Mouse (Mus musculus): ENCODE results near the gene Chuk. TPM values are rescaled to one million over a fixed set of nuclear protein-coding genes. Genes with fewer than 3 reads are reported as not detected.

Chuk gene
- 96.2 TPM for polyA plus RNA-seq (2017; shearing (Covaris generic))

GRCm38 (mm10) chr19:44106831-44107660, at the start of gene Chuk:
Chuk (minus strand) TSS chr19:44107480.

GRCm38 (mm10) chr19:44145702-44146567, 38.7 kb upstream of the Chuk start, which contains the start of gene Bloc1s2:
Bloc1s2 (minus strand) TSS chr19:44146446.

GRCm38 (mm10) chr19:44135072-44135959, 28.0 kb upstream of the Chuk start, which contains the start of gene Cwf19l1:
Cwf19l1 (minus strand) TSS chr19:44135876.

GRCm38 (mm10) chr19:44069121-44069913, 38.0 kb downstream of the Chuk start, which contains the start of gene Erlin1:
Erlin1 (minus strand) TSS chr19:44069785.

DNA sequence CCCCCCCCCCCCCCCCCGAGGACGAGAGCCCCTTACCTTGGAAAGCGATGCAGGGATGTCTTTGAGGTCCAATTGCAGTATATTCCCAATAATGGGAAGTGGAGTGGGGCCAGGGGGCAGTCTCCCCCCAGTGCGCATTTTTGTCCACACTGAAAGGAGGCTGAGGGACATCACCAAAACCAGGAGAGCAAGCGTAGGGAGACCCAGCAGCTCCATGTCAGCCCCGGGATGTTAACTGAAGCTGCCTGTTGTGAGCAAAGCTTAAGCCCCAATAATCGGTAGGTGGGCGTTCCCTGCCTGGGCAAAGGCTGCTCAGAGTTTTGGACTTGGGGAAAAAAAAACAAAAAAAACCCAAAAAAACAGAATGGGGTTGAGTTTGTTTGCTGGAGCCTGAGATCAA, 78.3 kb downstream of the Chuk start, which contains the start of gene Cyp2c23:
Gene Cyp2c23, minus strand, starts transcription at position 237 of the 400 bp plus-strand sequence.

Other genes with a start within 250 kb of the Chuk start
- 7.4 TPM for gene Dnmbp, start 167.3 kb downstream of the Chuk start, polyA plus RNA-seq (2017; shearing (Covaris generic))
- not detected for gene Cpn1, start 120.9 kb downstream of the Chuk start, polyA plus RNA-seq (2017; shearing (Covaris generic))
- gene Cyp2c23, start 78.3 kb downstream of the Chuk start, polyA plus RNA-seq (2017; shearing (Covaris generic)) = not detected
- gene Erlin1, start 37.7 kb downstream of the Chuk start, polyA plus RNA-seq (2017; shearing (Covaris generic)) = 6.8 TPM
- gene Cwf19l1, start 28.4 kb upstream of the Chuk start, polyA plus RNA-seq (2017; shearing (Covaris generic)) = 27.9 TPM
- gene Bloc1s2, start 39.0 kb upstream of the Chuk start, polyA plus RNA-seq (2017; shearing (Covaris generic)) = 76.9 TPM
- gene Pkd2l1, start 85.0 kb upstream of the Chuk start, polyA plus RNA-seq (2017; shearing (Covaris generic)) = not detected
- not detected for gene Scd3, start 95.8 kb upstream of the Chuk start, polyA plus RNA-seq (2017; shearing (Covaris generic))
- 10.5 TPM for gene Scd2, start 186.2 kb upstream of the Chuk start, polyA plus RNA-seq (2017; shearing (Covaris generic))
- 0.17 TPM for gene Scd4, start 225.6 kb upstream of the Chuk start, polyA plus RNA-seq (2017; shearing (Covaris generic))